Mouse (Mus musculus): ENCODE measurements around the gene Slc7a1. TPM values are rescaled to one million over a fixed set of nuclear protein-coding genes. Genes with fewer than 3 reads are reported as not detected.

The Slc7a1 gene
- total and polyA plus RNA-seq, 3 experiments: 20.5 to 78.3 (median 69.5) TPM

GRCm38 (mm10) chr5:148370624-148371023 lies 29.1 kb downstream of the Slc7a1 start:
- H3K36me3 ChIP-seq (replicated peaks in 1 of 2; ENCODE audit: control insufficient read depth in 1 of 2, insufficient read depth in 1 of 2, low read length in 1 of 2): peaks cover 60 to 93% of the 10 kb centered on the region in 2 experiments
- dilution Hi-C loops (cut with MboI; ENCODE audit: extremely low pct_ligation_motif_present, extremely low pct_unique_long_range_greater_than_20kb, low sequenced_read_pairs) (no loop called here), in situ Hi-C loops (cut with MboI; ENCODE audit: low pct_ligation_motif_present, low pct_unique_long_range_greater_than_20kb, low sequenced_read_pairs) (no loop called here)
- H3K4me2 ChIP-seq (ENCODE audit: insufficient read depth, low read depth, poor library complexity, severe bottlenecking): no peak overlapping the region
- H3K4me3 ChIP-seq (replicated peaks in 1 of 3; ENCODE audit: low read depth in 2 of 3, low read length in 2 of 3, poor library complexity in 1 of 3): no peak overlapping the region
- H3K4me1 ChIP-seq (ENCODE audit: control insufficient read depth in 1 of 2, insufficient read depth in 2 of 2): peaks cover 0 to 23% of the 10 kb centered on the region in 2 experiments; a peak in 2 of 4 replicates
- no peaks in the 10 kb centered on the region for H3K27me3 ChIP-seq (replicated peaks)
- H3K27ac ChIP-seq (ENCODE audit: insufficient read depth, low read depth): no peak overlapping the region
- peak; percentile 4 for TF ChIP-seq RAD21 (IDR thresholded peaks at IDR 0.05; ENCODE audit: low read depth, low read length)
- no peak for TF ChIP-seq SIN3A (IDR thresholded peaks at IDR 0.05; ENCODE audit: low read length)
- TF ChIP-seq CTCF (conservative IDR thresholded peaks at IDR 0.05 in 1 of 2, IDR thresholded peaks at IDR 0.05 in 1 of 2; ENCODE audit: low read depth in 2 of 2, low read length in 2 of 2): peak; percentile 34 to 45; a peak in 3 of 4 replicates
- TF ChIP-seq SMC3 (IDR thresholded peaks at IDR 0.05; ENCODE audit: low read depth, low read length): peak; percentile 26
- no peak for TF ChIP-seq RCOR1 (conservative IDR thresholded peaks at IDR 0.05; ENCODE audit: low read depth, low read length)
- no peak for TF ChIP-seq MXI1 (IDR thresholded peaks at IDR 0.05; ENCODE audit: low read depth, low read length)
- peaks cover 98% of the 10 kb centered on the region for H3K79me2 ChIP-seq (replicated peaks; ENCODE audit: control insufficient read depth, extremely low read depth, insufficient read depth, poor library complexity, severe bottlenecking)
- no peak overlapping the region for H3K9ac ChIP-seq (ENCODE audit: insufficient read depth, low read depth)
- peaks cover 32% of the 10 kb centered on the region for H3K9me3 ChIP-seq (replicated peaks; ENCODE audit: low read length)
- DNase-seq (ENCODE audit: extremely low read depth): no peak

- H3K9ac ChIP-seq (ENCODE audit: insufficient read depth, low read depth): no peak overlapping the region
- no peak overlapping the region for H3K4me2 ChIP-seq (ENCODE audit: insufficient read depth, low read depth, poor library complexity, severe bottlenecking)
- peaks cover 66 to 93% of the 10 kb centered on the region in 2 experiments for H3K36me3 ChIP-seq (replicated peaks in 1 of 2; ENCODE audit: control insufficient read depth in 1 of 2, insufficient read depth in 1 of 2, low read length in 1 of 2)
- H3K4me1 ChIP-seq (ENCODE audit: control insufficient read depth in 1 of 2, insufficient read depth in 2 of 2): peaks cover 0 to 27% of the 10 kb centered on the region in 2 experiments; a peak in 2 of 4 replicates
- peaks cover 32% of the 10 kb centered on the region for H3K9me3 ChIP-seq (replicated peaks; ENCODE audit: low read length)
- dilution Hi-C loops (cut with MboI; ENCODE audit: extremely low pct_ligation_motif_present, extremely low pct_unique_long_range_greater_than_20kb, low sequenced_read_pairs): no loop called here
- no peak overlapping the region for H3K27ac ChIP-seq (ENCODE audit: insufficient read depth, low read depth)
- no peaks in the 10 kb centered on the region for H3K27me3 ChIP-seq (replicated peaks)
- in situ Hi-C loops (cut with MboI; ENCODE audit: low pct_ligation_motif_present, low pct_unique_long_range_greater_than_20kb, low sequenced_read_pairs): no loop called here
- H3K4me3 ChIP-seq (replicated peaks in 1 of 3; ENCODE audit: low read depth in 2 of 3, low read length in 2 of 3, poor library complexity in 1 of 3): no peak overlapping the region
- TF ChIP-seq MAFK (IDR thresholded peaks at IDR 0.05; ENCODE audit: insufficient replicate concordance, low read length): no peak
- TF ChIP-seq CTCF (conservative IDR thresholded peaks at IDR 0.05 in 1 of 2, IDR thresholded peaks at IDR 0.05 in 1 of 2; ENCODE audit: low read depth in 2 of 2, low read length in 2 of 2): peak in 1 of 2 experiments; percentile 29; a peak in 2 of 4 replicates
- DNase-seq (ENCODE audit: extremely low read depth): no peak
- H3K79me2 ChIP-seq (replicated peaks; ENCODE audit: control insufficient read depth, extremely low read depth, insufficient read depth, poor library complexity, severe bottlenecking): peaks cover 97% of the 10 kb centered on the region
Measured at GRCm38 (mm10) chr5:148369178-148369577, 30.5 kb downstream of the Slc7a1 start.

- H3K27me3 ChIP-seq (replicated peaks): no peaks in the 10 kb centered on the region
Measured at GRCm38 (mm10) chr5:148367816-148368215, 31.9 kb downstream of the Slc7a1 start.

More at GRCm38 (mm10) chr5:148367816-148368215, 31.9 kb downstream of the Slc7a1 start:
- peaks cover 69 to 93% of the 10 kb centered on the region in 2 experiments for H3K36me3 ChIP-seq (replicated peaks in 1 of 2; ENCODE audit: control insufficient read depth in 1 of 2, insufficient read depth in 1 of 2, low read length in 1 of 2)
- DNase-seq (ENCODE audit: extremely low read depth): no peak
- in situ Hi-C loops (cut with MboI; ENCODE audit: low pct_ligation_motif_present, low pct_unique_long_range_greater_than_20kb, low sequenced_read_pairs): no loop called here
- no peak overlapping the region for H3K4me3 ChIP-seq (replicated peaks in 1 of 3; ENCODE audit: low read depth in 2 of 3, low read length in 2 of 3, poor library complexity in 1 of 3)
- peaks cover 29% of the 10 kb centered on the region for H3K9me3 ChIP-seq (replicated peaks; ENCODE audit: low read length)
- no peak overlapping the region for H3K4me2 ChIP-seq (ENCODE audit: insufficient read depth, low read depth, poor library complexity, severe bottlenecking)
- H3K4me1 ChIP-seq (ENCODE audit: control insufficient read depth in 1 of 2, insufficient read depth in 2 of 2): peaks cover 0 to 38% of the 10 kb centered on the region in 2 experiments; a peak in 2 of 4 replicates
- TF ChIP-seq HCFC1 (IDR thresholded peaks at IDR 0.05; ENCODE audit: low read depth, low read length) (no peak), GABPA (IDR thresholded peaks at IDR 0.05; ENCODE audit: insufficient replicate concordance, low read depth, low read length) (no peak)
- peaks cover 95% of the 10 kb centered on the region for H3K79me2 ChIP-seq (replicated peaks; ENCODE audit: control insufficient read depth, extremely low read depth, insufficient read depth, poor library complexity, severe bottlenecking)
- dilution Hi-C loops (cut with MboI; ENCODE audit: extremely low pct_ligation_motif_present, extremely low pct_unique_long_range_greater_than_20kb, low sequenced_read_pairs): no loop called here
- H3K27ac ChIP-seq (ENCODE audit: insufficient read depth, low read depth): no peak overlapping the region
- no peak overlapping the region for H3K9ac ChIP-seq (ENCODE audit: insufficient read depth, low read depth)
